Mouse (Mus musculus): ENCODE data around the gene Smim11. TPM values are rescaled to one million over a fixed set of nuclear protein-coding genes. Genes with fewer than 3 reads are reported as not detected.

The Smim11 gene
- polyA plus RNA-seq (2015; fragmentation: Nextera tagmentation; extraction: Ambion mirVana): 98.0 and 101 TPM in 2 replicates

DNA sequence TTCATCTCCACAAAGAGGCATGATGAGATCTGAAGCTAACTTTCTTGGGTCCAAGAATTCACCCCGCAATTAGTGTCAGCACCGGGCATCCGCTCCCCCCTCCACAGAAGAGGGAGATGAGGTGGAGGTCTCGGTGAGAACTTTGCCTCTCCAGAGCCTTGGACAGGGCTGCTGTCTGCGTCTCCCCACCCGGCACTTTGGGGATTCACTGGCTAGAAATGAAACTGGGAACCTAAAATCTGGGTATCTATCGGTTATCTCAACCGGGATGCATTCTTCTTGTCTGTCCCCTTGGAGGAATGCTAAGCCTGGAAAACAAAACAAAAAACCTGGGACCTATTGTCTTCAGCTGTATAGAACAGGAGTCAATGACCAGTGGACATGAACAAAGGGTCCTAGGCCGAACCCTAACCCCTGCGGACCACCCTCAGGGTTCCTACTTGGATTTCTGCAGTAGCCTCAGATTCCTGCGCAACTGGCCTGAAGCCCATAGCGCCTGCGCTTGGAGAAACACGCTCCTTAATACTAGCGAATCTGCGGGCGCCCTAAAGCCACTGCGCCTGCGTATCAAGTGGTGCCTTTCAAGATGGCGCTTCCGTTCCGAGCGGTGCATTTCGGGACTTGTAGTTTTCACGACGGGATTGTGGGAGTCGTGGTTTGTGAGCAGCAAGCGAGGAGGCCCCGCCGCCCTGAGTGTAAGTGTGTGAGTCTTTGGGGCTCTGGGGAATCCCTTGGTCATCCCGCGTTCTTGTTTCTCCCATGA, at the start of gene Smim11:
Gene Smim11 (plus strand): TSS at position 638 of the 763 bp plus-strand sequence.
- Histone ChIP-seq H3K27ac (ENCODE audit: low read length) (peak within 1 kb of the TSS; percentile 58; the same call in 1 of the 2 replicates), H3K9ac (ENCODE audit: low read depth, low read length) (peak within 1 kb of the TSS; percentile 86), H3K9me3 (ENCODE audit: control insufficient read depth, low read length) (no peaks in the 10 kb centered on the region), H3K4me2 (ENCODE audit: low read depth, low read length) (peak within 1 kb of the TSS; percentile 78), H3K4me1 (ENCODE audit: control insufficient read depth, insufficient read depth, low read length) (peaks cover 18% of the 10 kb centered on the region), H3K36me3 (ENCODE audit: control insufficient read depth, insufficient read depth, low read length) (no peaks in the 10 kb centered on the region), H3K27me3 (replicated peaks; ENCODE audit: control insufficient read depth, insufficient read depth, low read length) (no peaks in the 10 kb centered on the region), H3K4me3 (ENCODE audit: low read length) (peak within 1 kb of the TSS; percentile 73)
- peak; percentile 94 for ATAC-seq
- 8% methylated on average over 32 of the region's 32 CpGs for WGBS

DNA sequence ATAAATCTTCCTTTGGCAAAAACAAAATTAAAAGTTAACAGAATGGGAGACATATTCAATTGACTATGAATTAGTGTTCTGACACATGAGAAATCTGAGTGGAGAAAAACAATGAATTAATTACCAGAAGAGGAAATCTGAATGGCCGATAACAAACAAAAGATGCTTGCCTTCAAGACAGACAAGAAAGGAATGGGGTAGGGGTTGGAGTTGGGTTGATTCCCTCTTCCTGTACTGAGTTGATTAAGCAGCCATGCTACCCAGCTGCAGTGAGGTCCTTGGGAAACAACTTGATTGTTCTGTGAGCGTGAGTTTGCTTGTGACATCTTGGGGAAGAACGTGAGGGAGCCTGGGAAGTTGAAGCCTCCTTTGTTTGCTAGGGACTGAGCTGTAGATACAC, 46.8 kb upstream of the Smim11 start:
- no peak overlapping the region for H3K27ac ChIP-seq (ENCODE audit: low read length)
- H3K9me3 ChIP-seq (ENCODE audit: control insufficient read depth, low read length): no peaks in the 10 kb centered on the region
- H3K4me2 ChIP-seq (ENCODE audit: low read depth, low read length): no peak overlapping the region
- no peak for ATAC-seq
- H3K4me1 ChIP-seq (ENCODE audit: control insufficient read depth, insufficient read depth, low read length): no peaks in the 10 kb centered on the region
- 81% methylated on average over 3 of the region's 3 CpGs for WGBS
- H3K4me3 ChIP-seq (ENCODE audit: low read length): no peak overlapping the region
- H3K27me3 ChIP-seq (replicated peaks; ENCODE audit: control insufficient read depth, insufficient read depth, low read length): no peaks in the 10 kb centered on the region
- H3K9ac ChIP-seq (ENCODE audit: low read depth, low read length): no peak overlapping the region
- H3K36me3 ChIP-seq (ENCODE audit: control insufficient read depth, insufficient read depth, low read length): no peaks in the 10 kb centered on the region

DNA sequence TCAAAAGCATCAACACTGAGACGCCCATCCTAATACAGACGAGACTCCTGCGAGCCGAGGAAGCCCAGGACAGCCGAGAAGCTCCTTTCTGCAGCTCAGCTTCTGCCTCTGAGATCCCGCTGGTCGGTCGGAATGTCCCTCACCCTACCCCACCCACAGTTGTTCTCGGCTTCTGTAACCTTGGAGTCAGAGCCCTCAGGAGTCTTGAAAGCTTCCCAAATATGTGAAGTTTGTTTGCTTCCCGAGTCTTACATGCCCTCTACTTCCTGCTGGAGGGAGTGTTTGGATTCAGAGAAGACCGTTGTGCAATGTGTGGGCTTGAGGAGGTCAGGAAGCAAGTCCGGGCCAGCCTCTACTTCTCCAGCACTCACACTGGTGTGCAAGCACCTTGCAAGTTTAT, 33.2 kb upstream of the Smim11 start:
- Histone ChIP-seq H3K36me3 (ENCODE audit: control insufficient read depth, insufficient read depth, low read length) (no peaks in the 10 kb centered on the region), H3K4me3 (ENCODE audit: low read length) (no peak overlapping the region), H3K27ac (ENCODE audit: low read length) (no peak overlapping the region), H3K4me1 (ENCODE audit: control insufficient read depth, insufficient read depth, low read length) (no peaks in the 10 kb centered on the region), H3K9ac (ENCODE audit: low read depth, low read length) (no peak overlapping the region), H3K9me3 (ENCODE audit: control insufficient read depth, low read length) (no peaks in the 10 kb centered on the region), H3K4me2 (ENCODE audit: low read depth, low read length) (no peak overlapping the region), H3K27me3 (replicated peaks; ENCODE audit: control insufficient read depth, insufficient read depth, low read length) (no peaks in the 10 kb centered on the region)
- WGBS: 56% methylated on average over 12 of the region's 12 CpGs
- ATAC-seq: no peak

DNA sequence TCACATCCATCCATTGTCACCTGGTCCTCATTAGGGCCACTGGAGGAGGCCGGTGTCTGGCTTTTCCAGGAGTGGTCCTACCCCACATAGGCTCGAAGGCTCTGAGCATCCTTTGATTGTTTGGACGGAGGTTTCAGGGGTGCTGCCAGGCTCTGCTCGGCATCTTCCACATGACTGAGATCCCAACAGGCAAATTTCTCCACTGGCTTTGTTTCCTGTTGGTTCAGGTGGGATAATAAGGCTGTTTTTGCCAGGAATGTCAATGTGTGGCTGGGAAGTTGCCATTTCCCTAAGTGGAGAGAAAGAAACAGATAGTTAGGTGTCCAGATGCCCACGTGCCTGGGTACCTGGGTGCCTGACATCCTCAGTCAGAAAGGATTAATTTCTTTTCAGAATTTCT, 26.6 kb upstream of the Smim11 start:
- Histone ChIP-seq H3K9ac (ENCODE audit: low read depth, low read length) (no peak overlapping the region), H3K36me3 (ENCODE audit: control insufficient read depth, insufficient read depth, low read length) (no peaks in the 10 kb centered on the region), H3K27ac (ENCODE audit: low read length) (no peak overlapping the region), H3K27me3 (replicated peaks; ENCODE audit: control insufficient read depth, insufficient read depth, low read length) (no peaks in the 10 kb centered on the region), H3K9me3 (ENCODE audit: control insufficient read depth, low read length) (no peaks in the 10 kb centered on the region), H3K4me3 (ENCODE audit: low read length) (no peak overlapping the region), H3K4me2 (ENCODE audit: low read depth, low read length) (no peak overlapping the region), H3K4me1 (ENCODE audit: control insufficient read depth, insufficient read depth, low read length) (no peaks in the 10 kb centered on the region)
- WGBS: 83% methylated on average over 5 of the region's 5 CpGs
- ATAC-seq: no peak

DNA sequence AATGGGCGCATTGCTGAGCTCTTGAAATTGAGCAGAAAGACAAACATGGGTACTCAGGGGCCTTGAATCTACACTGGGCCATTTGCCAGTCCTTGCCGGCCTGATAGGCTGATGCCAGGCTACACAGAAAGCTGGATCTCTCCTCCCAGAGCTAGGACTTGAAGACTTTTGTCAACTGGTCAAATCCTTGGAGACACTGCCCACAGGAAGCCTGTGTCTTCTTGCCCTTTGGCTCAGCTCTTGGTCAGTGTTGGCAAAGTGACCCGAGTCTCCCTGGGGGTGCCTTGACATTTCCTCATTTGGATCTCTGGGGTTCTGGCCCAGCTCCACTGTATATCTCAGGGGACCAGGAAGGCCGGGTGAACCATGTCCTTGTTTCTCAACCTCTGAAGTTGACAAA, 25.6 kb upstream of the Smim11 start:
- Histone ChIP-seq H3K4me3 (ENCODE audit: low read length) (no peak overlapping the region), H3K27me3 (replicated peaks; ENCODE audit: control insufficient read depth, insufficient read depth, low read length) (no peaks in the 10 kb centered on the region)
- 88% methylated on average over 4 of the region's 4 CpGs for WGBS

DNA sequence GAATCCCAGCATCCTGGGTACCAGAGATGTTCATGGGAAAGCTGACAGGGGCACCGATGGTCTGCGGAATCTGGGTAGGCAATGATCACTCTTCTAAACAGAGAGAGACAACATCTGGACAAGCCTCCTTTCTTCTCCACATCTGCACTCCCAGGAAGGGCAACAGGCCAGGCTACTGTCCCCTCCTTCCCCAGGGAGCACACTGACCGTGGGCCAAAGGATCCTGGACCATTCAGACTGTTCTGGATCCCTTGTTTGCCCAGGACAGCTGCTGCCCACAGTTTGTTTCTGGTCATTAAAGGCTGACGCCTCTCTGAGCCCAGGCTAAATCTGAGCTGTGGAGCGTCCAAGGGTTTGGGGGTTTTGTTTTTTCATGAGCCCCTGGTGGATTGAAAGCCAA, 18.4 kb upstream of the Smim11 start:
- WGBS: 80% methylated on average over 5 of the region's 5 CpGs
- no peak overlapping the region for H3K4me3 ChIP-seq (ENCODE audit: low read length)
- ATAC-seq: no peak

More for the DNA sequence above, 25.6 kb upstream of the Smim11 start:
- ATAC-seq: no peak
- Histone ChIP-seq H3K27ac (ENCODE audit: low read length) (no peak overlapping the region), H3K36me3 (ENCODE audit: control insufficient read depth, insufficient read depth, low read length) (no peaks in the 10 kb centered on the region), H3K4me1 (ENCODE audit: control insufficient read depth, insufficient read depth, low read length) (no peaks in the 10 kb centered on the region), H3K9me3 (ENCODE audit: control insufficient read depth, low read length) (no peaks in the 10 kb centered on the region), H3K4me2 (ENCODE audit: low read depth, low read length) (no peak overlapping the region), H3K9ac (ENCODE audit: low read depth, low read length) (no peak overlapping the region)

DNA sequence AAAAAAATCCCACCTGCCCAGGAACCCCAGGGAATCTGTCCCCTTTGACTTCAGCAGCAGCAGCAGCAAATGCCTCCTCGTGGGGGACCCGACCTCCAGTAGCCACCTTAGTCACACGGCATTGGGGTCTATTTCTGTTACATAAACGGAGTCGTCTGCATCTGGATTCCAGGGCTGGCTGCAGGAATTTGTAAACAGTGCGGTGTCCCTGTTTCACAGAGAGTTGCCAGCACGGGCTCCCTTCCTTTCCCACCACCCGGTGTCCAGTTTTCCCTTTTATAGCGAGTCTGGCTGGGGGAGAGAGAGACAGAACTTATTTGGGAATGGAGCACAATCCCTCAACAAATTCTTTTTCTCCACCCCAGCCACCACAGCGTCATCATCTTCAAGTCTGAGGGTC, 16.0 kb upstream of the Smim11 start:
- Histone ChIP-seq H3K4me1 (ENCODE audit: control insufficient read depth, insufficient read depth, low read length) (no peaks in the 10 kb centered on the region), H3K36me3 (ENCODE audit: control insufficient read depth, insufficient read depth, low read length) (no peaks in the 10 kb centered on the region), H3K4me2 (ENCODE audit: low read depth, low read length) (no peak overlapping the region), H3K27me3 (replicated peaks; ENCODE audit: control insufficient read depth, insufficient read depth, low read length) (no peaks in the 10 kb centered on the region), H3K9me3 (ENCODE audit: control insufficient read depth, low read length) (no peaks in the 10 kb centered on the region), H3K4me3 (ENCODE audit: low read length) (no peak overlapping the region), H3K27ac (ENCODE audit: low read length) (no peak overlapping the region), H3K9ac (ENCODE audit: low read depth, low read length) (no peak overlapping the region)
- 26% methylated on average over 10 of the region's 10 CpGs for WGBS
- ATAC-seq: no peak

More for the DNA sequence above, 18.4 kb upstream of the Smim11 start:
- Histone ChIP-seq H3K27ac (ENCODE audit: low read length) (no peak overlapping the region), H3K36me3 (ENCODE audit: control insufficient read depth, insufficient read depth, low read length) (no peaks in the 10 kb centered on the region), H3K4me1 (ENCODE audit: control insufficient read depth, insufficient read depth, low read length) (no peaks in the 10 kb centered on the region), H3K9ac (ENCODE audit: low read depth, low read length) (no peak overlapping the region), H3K4me2 (ENCODE audit: low read depth, low read length) (no peak overlapping the region), H3K9me3 (ENCODE audit: control insufficient read depth, low read length) (no peaks in the 10 kb centered on the region), H3K27me3 (replicated peaks; ENCODE audit: control insufficient read depth, insufficient read depth, low read length) (no peaks in the 10 kb centered on the region)

DNA sequence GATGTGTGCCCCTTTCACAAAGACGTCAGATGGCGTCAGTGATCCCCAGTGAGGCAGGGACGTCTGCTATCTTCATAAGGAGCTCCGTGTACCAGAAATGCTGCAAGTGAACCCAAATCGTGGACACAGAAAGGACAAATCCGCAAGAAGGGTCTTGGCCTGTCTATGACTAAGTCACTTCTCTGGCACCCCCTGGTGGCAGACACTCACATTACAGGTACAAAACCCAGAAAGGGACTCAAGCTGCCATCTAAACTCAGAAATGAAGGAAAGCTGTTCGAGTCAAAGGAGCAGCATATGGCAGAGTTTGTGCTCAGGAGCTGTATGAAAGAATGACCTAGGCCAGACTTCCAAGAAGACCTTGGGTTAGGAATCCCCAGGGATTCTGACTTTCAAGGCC, 14.5 kb upstream of the Smim11 start:
- H3K4me1 ChIP-seq (ENCODE audit: control insufficient read depth, insufficient read depth, low read length): no peaks in the 10 kb centered on the region
- no peaks in the 10 kb centered on the region for H3K9me3 ChIP-seq (ENCODE audit: control insufficient read depth, low read length)
- no peaks in the 10 kb centered on the region for H3K36me3 ChIP-seq (ENCODE audit: control insufficient read depth, insufficient read depth, low read length)
- no peak overlapping the region for H3K4me2 ChIP-seq (ENCODE audit: low read depth, low read length)
- no peak overlapping the region for H3K27ac ChIP-seq (ENCODE audit: low read length)
- no peaks in the 10 kb centered on the region for H3K27me3 ChIP-seq (replicated peaks; ENCODE audit: control insufficient read depth, insufficient read depth, low read length)
- no peak overlapping the region for H3K9ac ChIP-seq (ENCODE audit: low read depth, low read length)
- no peak overlapping the region for H3K4me3 ChIP-seq (ENCODE audit: low read length)
- 0 out of 2 replicates have a peak, but pooled peaks have one; percentile 48 for ATAC-seq
- WGBS: 10% methylated on average over 7 of the region's 7 CpGs

DNA sequence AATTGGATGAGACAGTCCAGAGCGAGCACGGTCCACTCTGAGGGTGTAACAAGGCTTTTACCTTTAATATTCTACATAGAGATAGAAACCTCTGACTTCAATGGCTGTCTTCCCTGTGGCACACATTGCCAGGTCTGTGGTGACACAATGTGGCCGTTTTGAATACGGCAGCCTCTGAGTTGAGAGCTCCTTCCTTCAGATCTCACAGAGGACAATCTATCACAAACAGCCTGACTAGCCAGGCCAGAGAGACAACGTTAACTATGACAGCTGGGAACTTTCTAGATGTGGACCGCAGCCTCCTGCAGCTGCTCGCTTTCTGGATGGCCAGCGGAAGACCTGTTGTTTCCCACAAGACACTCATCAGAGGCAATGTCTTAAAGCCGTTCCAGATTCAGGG, 12.3 kb upstream of the Smim11 start:
- H3K27me3 ChIP-seq (replicated peaks; ENCODE audit: control insufficient read depth, insufficient read depth, low read length): no peaks in the 10 kb centered on the region
- H3K36me3 ChIP-seq (ENCODE audit: control insufficient read depth, insufficient read depth, low read length): no peaks in the 10 kb centered on the region
- no peak overlapping the region for H3K4me3 ChIP-seq (ENCODE audit: low read length)
- H3K27ac ChIP-seq (ENCODE audit: low read length): no peak overlapping the region
- H3K9ac ChIP-seq (ENCODE audit: low read depth, low read length): no peak overlapping the region
- H3K9me3 ChIP-seq (ENCODE audit: control insufficient read depth, low read length): no peaks in the 10 kb centered on the region
- no peak overlapping the region for H3K4me2 ChIP-seq (ENCODE audit: low read depth, low read length)
- no peak for ATAC-seq
- no peaks in the 10 kb centered on the region for H3K4me1 ChIP-seq (ENCODE audit: control insufficient read depth, insufficient read depth, low read length)
- WGBS: 68% methylated on average over 9 of the region's 9 CpGs

DNA sequence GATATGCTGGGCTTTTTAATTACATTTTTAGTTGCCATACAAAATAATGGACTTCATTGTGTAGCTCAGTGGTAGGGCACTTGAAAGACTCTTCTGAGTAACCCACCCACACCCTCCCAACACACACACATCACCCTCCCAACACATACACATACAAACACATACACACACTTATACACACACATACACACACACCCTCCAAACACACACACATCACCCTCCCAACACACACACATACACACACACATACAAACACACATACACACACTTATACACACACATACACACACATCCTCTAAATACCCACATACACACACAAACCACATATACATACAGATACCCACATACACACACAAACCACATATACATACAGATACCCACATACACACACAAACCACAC, 11.0 kb upstream of the Smim11 start:
- Histone ChIP-seq H3K36me3 (ENCODE audit: control insufficient read depth, insufficient read depth, low read length) (no peaks in the 10 kb centered on the region), H3K4me2 (ENCODE audit: low read depth, low read length) (no peak overlapping the region), H3K4me1 (ENCODE audit: control insufficient read depth, insufficient read depth, low read length) (no peaks in the 10 kb centered on the region), H3K27me3 (replicated peaks; ENCODE audit: control insufficient read depth, insufficient read depth, low read length) (no peaks in the 10 kb centered on the region), H3K4me3 (ENCODE audit: low read length) (no peak overlapping the region), H3K9me3 (ENCODE audit: control insufficient read depth, low read length) (no peaks in the 10 kb centered on the region), H3K9ac (ENCODE audit: low read depth, low read length) (no peak overlapping the region), H3K27ac (ENCODE audit: low read length) (no peak overlapping the region)
- ATAC-seq: no peak

Data from intestine, embryonic 16.5 days (tissue).